Mouse (Mus musculus) stomach, embryonic 16.5 days (tissue): Measurements from ENCODE around the gene Lmbr1. TPM values are rescaled to one million over a fixed set of nuclear protein-coding genes. Genes with fewer than 3 reads are reported as not detected.
A peak's percentile ranks its signal among the peaks of the same experiment; 100 is the strongest.

Experiments
- ATAC-seq: fragments of 200-750 bp; cut with Nextera tagmentation; 2 replicates; pipeline ENCODE4 v1.8.0; 2017; ENCODE audit warnings: moderate number of reproducible peaks, moderate TSS enrichment; ENCODE audit not compliant: insufficient read depth, low FRiP score
- H3K27ac ChIP-seq: fragments of 300-500 bp; sonication (generic); 2 replicates; pipeline ENCODE4 v1.5.1; 2014; ENCODE audit warnings: low read length
- H3K27me3 ChIP-seq: fragments of 300-500 bp; sonication (generic); 2 replicates; pipeline ENCODE4 v1.6.1; 2014; ENCODE audit warnings: low read length, control low read depth, mixed read lengths; ENCODE audit not compliant: control insufficient read depth, insufficient read depth
- H3K36me3 ChIP-seq: fragments of 300-500 bp; sonication (generic); 2 replicates; pipeline ENCODE4 v1.6.1; 2014; ENCODE audit warnings: low read length; ENCODE audit not compliant: control insufficient read depth, insufficient read depth
- H3K4me1 ChIP-seq: fragments of 300-500 bp; sonication (generic); 2 replicates; pipeline ENCODE4 v1.6.1; 2014; ENCODE audit warnings: low read length, control low read depth, mixed read lengths; ENCODE audit not compliant: control insufficient read depth, insufficient read depth
- H3K4me2 ChIP-seq: fragments of 300-500 bp; sonication (generic); 2 replicates; pipeline ENCODE4 v1.6.1; 2014; ENCODE audit warnings: low read depth, low read length, mixed read lengths
- H3K4me3 ChIP-seq: fragments of 300-500 bp; sonication (generic); replicated peaks from 2 replicates; pipeline ENCODE4 v1.5.1; 2014; ENCODE audit warnings: mild to moderate bottlenecking, low read length
- H3K9ac ChIP-seq: fragments of 300-500 bp; sonication (generic); 2 replicates; pipeline ENCODE4 v1.6.1; 2014; ENCODE audit warnings: low read length
- H3K9me3 ChIP-seq: fragments of 300-500 bp; sonication (generic); replicated peaks from 2 replicates; pipeline ENCODE4 v1.6.1; 2016; ENCODE audit warnings: low read length, control low read depth; ENCODE audit not compliant: control insufficient read depth
- WGBS: fragments of 180-500 bp; shearing (Covaris S2); extraction: QIAGEN DNeasy Blood & Tissue Kit; methylation state at CpG from one replicate; pipeline ENCODE4 v1.1.7; 2014; 5-methylcytosine and 5-hydroxymethylcytosine counted together
- polyA plus RNA-seq: library from polyadenylated mRNA; unstranded; fragments of >200 nt; fragmentation: Nextera tagmentation; extraction: Ambion mirVana; gene quantifications from 2 replicates; pipeline ENCODE4 v1.2.1, GENCODE M21; 2015

Lmbr1 gene
- polyA plus RNA-seq, 1 experiment from 2014 or later = 11.2 TPM

- Histone ChIP-seq H3K27ac (peak overlapping the region; percentile 38; the same call in 1 of the 2 replicates), H3K36me3 (no peaks in the 10 kb centered on the region; the same call in 1 of the 2 replicates), H3K9me3 (no peaks in the 10 kb centered on the region), H3K4me3 (no peak overlapping the region), H3K27me3 (no peaks in the 10 kb centered on the region), H3K9ac (no peak overlapping the region), H3K4me2 (no peak overlapping the region), H3K4me1 (no peaks in the 10 kb centered on the region; the same call in 1 of the 2 replicates)
- peak; percentile 75; the same call in 1 of the 2 replicates for ATAC-seq
These were observed 139.8 kb downstream of the Lmbr1 start for GRCm38 (mm10) chr5:29238379-29238778.

- ATAC-seq = no peak
- H3K4me1 ChIP-seq = no peaks in the 10 kb centered on the region
- no peaks in the 10 kb centered on the region for H3K36me3 ChIP-seq
- no peak overlapping the region for H3K4me2 ChIP-seq
- H3K27me3 ChIP-seq = no peaks in the 10 kb centered on the region
- H3K27ac ChIP-seq = no peak overlapping the region
- H3K4me3 ChIP-seq = no peak overlapping the region
- no peaks in the 10 kb centered on the region for H3K9me3 ChIP-seq
- no peak overlapping the region for H3K9ac ChIP-seq
- WGBS = 76% methylated on average over 2 of the region's 2 CpGs
These were observed 147.7 kb downstream of the Lmbr1 start for GRCm38 (mm10) chr5:29230481-29230880.

GRCm38 (mm10) chr5:29224089-29224488, 154.1 kb downstream of the Lmbr1 start:
- Histone ChIP-seq H3K4me2 (no peak overlapping the region), H3K9ac (no peak overlapping the region), H3K27me3 (no peaks in the 10 kb centered on the region), H3K36me3 (no peaks in the 10 kb centered on the region), H3K4me3 (no peak overlapping the region), H3K4me1 (no peaks in the 10 kb centered on the region), H3K27ac (no peak overlapping the region), H3K9me3 (no peaks in the 10 kb centered on the region)
- no peak for ATAC-seq
- 84% methylated on average over 7 of the region's 7 CpGs for whole genome bisulfite sequencing

- H3K9me3 ChIP-seq = no peaks in the 10 kb centered on the region
- H3K9ac ChIP-seq = no peak overlapping the region
- WGBS = 71% methylated on average over 3 of the region's 3 CpGs
- no peak overlapping the region for H3K4me3 ChIP-seq
- no peak for ATAC-seq
- H3K36me3 ChIP-seq = no peaks in the 10 kb centered on the region
- no peaks in the 10 kb centered on the region for H3K4me1 ChIP-seq
- no peak overlapping the region for H3K27ac ChIP-seq
- H3K4me2 ChIP-seq = no peak overlapping the region
- H3K27me3 ChIP-seq = no peaks in the 10 kb centered on the region
These were observed 160.2 kb downstream of the Lmbr1 start for GRCm38 (mm10) chr5:29217997-29218396.

GRCm38 (mm10) chr5:29211980-29212555, 166.1 kb downstream of the Lmbr1 start:
- Histone ChIP-seq H3K36me3 (no peaks in the 10 kb centered on the region), H3K4me1 (no peaks in the 10 kb centered on the region), H3K4me2 (no peak overlapping the region), H3K9ac (no peak overlapping the region), H3K27ac (no peak overlapping the region), H3K4me3 (no peak overlapping the region), H3K9me3 (no peaks in the 10 kb centered on the region), H3K27me3 (no peaks in the 10 kb centered on the region)
- 31% methylated on average over 4 of the region's 4 CpGs for WGBS
- peak; percentile 62 for ATAC-seq

GRCm38 (mm10) chr5:29205690-29206089, 172.5 kb downstream of the Lmbr1 start:
- Histone ChIP-seq H3K9me3 (no peaks in the 10 kb centered on the region), H3K36me3 (no peaks in the 10 kb centered on the region), H3K9ac (no peak overlapping the region), H3K27me3 (no peaks in the 10 kb centered on the region), H3K27ac (no peak overlapping the region), H3K4me2 (no peak overlapping the region), H3K4me1 (no peaks in the 10 kb centered on the region), H3K4me3 (no peak overlapping the region)
- ATAC-seq = no peak
- 66% methylated on average over 5 of the region's 5 CpGs for WGBS

GRCm38 (mm10) chr5:29199868-29200267, 178.3 kb downstream of the Lmbr1 start:
- Histone ChIP-seq H3K27me3 (no peaks in the 10 kb centered on the region), H3K9ac (no peak overlapping the region), H3K4me1 (no peaks in the 10 kb centered on the region), H3K9me3 (no peaks in the 10 kb centered on the region), H3K27ac (no peak overlapping the region), H3K4me3 (no peak overlapping the region), H3K4me2 (no peak overlapping the region), H3K36me3 (no peaks in the 10 kb centered on the region)
- 74% methylated on average over 3 of the region's 3 CpGs for WGBS
- ATAC-seq = no peak

- Histone ChIP-seq H3K4me3 (no peak overlapping the region), H3K9me3 (no peaks in the 10 kb centered on the region), H3K27me3 (no peaks in the 10 kb centered on the region), H3K9ac (no peak overlapping the region), H3K4me2 (no peak overlapping the region), H3K27ac (no peak overlapping the region), H3K36me3 (no peaks in the 10 kb centered on the region), H3K4me1 (no peaks in the 10 kb centered on the region)
- 80% methylated on average over 4 of the region's 4 CpGs for WGBS
- no peak for ATAC-seq
These were observed 179.2 kb downstream of the Lmbr1 start for GRCm38 (mm10) chr5:29198960-29199488.

- H3K4me3 ChIP-seq = no peak overlapping the region
- H3K4me2 ChIP-seq = no peak overlapping the region
- H3K27ac ChIP-seq = no peak overlapping the region
- H3K27me3 ChIP-seq = no peaks in the 10 kb centered on the region
- H3K36me3 ChIP-seq = no peaks in the 10 kb centered on the region
- no peaks in the 10 kb centered on the region for H3K9me3 ChIP-seq
- ATAC-seq = no peak
- no peak overlapping the region for H3K9ac ChIP-seq
- no peaks in the 10 kb centered on the region for H3K4me1 ChIP-seq
- 88% methylated on average over 4 of the region's 4 CpGs for WGBS
These were observed 181.0 kb downstream of the Lmbr1 start for GRCm38 (mm10) chr5:29197187-29197586.
